Mouse (Mus musculus) heart, adult 2 months (tissue): ENCODE measurements around the gene 4921511M17Rik. TPM values are rescaled to one million over a fixed set of nuclear protein-coding genes. Genes with fewer than 3 reads are reported as not detected.
A peak's percentile ranks its signal among the peaks of the same experiment; 100 is the strongest.
"Not testable (repeated sequence)": the region's sequence is repeated elsewhere in the genome, so short reads cannot be mapped to it uniquely, and the experiment has no call there.

Experiments used
- DNase-seq, 2 experiments: peaks; one replicate each; pipeline ENCODE4 v3.0.0; 2021
- H3K27ac ChIP-seq: fragments of 200-600 bp; 2 replicates; pipeline ENCODE4 v1.8.1; 2022
- H3K27me3 ChIP-seq: fragments of 200-500 bp; 2 replicates; pipeline ENCODE4 v1.6.1; 2012; ENCODE audit warnings: mild to moderate bottlenecking, low read length, inconsistent platforms, mixed read lengths; ENCODE audit not compliant: control insufficient read depth, insufficient read depth
- H3K36me3 ChIP-seq: fragments of 200-500 bp; 2 replicates; pipeline ENCODE4 v1.6.1; 2012; ENCODE audit warnings: low read length, inconsistent platforms; ENCODE audit not compliant: control insufficient read depth, insufficient read depth
- H3K4me1 ChIP-seq: fragments of 200-500 bp; 2 replicates; pipeline ENCODE4 v1.6.1; 2011; ENCODE audit warnings: low read length; ENCODE audit not compliant: control insufficient read depth, insufficient read depth
- H3K4me3 ChIP-seq: fragments of 200-600 bp; 2 replicates; pipeline ENCODE4 v1.8.1; 2022
- H3K79me2 ChIP-seq: fragments of 200-500 bp; replicated peaks from 2 replicates; pipeline ENCODE4 v1.6.1; 2012; ENCODE audit warnings: mild to moderate bottlenecking, inconsistent platforms, low read length, moderate library complexity, mixed read lengths; ENCODE audit not compliant: control insufficient read depth, insufficient read depth
- H3K9ac ChIP-seq: fragments of 200-500 bp; 2 replicates; pipeline ENCODE4 v1.6.1; 2012; ENCODE audit warnings: low read depth, mild to moderate bottlenecking, control low read depth, inconsistent platforms, low read length, mixed read lengths
- CTCF ChIP-seq: fragments of 200-600 bp; IDR thresholded peaks from 2 replicates; pipeline ENCODE4 v1.8.1; 2022; ENCODE audit warnings: antibody characterized with exemption, mild to moderate bottlenecking, moderate library complexity
- EP300 ChIP-seq: fragments of 200-500 bp; IDR thresholded peaks from 2 replicates; pipeline ENCODE4 v1.6.1; 2011; ENCODE audit warnings: low read depth, low read length, control low read depth; ENCODE audit not compliant: insufficient read depth
- POLR2A ChIP-seq: fragments of 200-500 bp; IDR thresholded peaks from 2 replicates; pipeline ENCODE4 v1.6.1; 2011; ENCODE audit warnings: mild to moderate bottlenecking, low read depth, low read length, control low read depth; ENCODE audit not compliant: insufficient read depth
- WGBS: fragments of 180-500 bp; shearing (Covaris S2); methylation state at CpG from one replicate; pipeline ENCODE4 v1.1.7; 2018; 5-methylcytosine and 5-hydroxymethylcytosine counted together
- intact Hi-C: fragments of 180-260 bp; cut with DNase I; formaldehyde crosslinking; loops from one replicate; pipeline ENCODE4 v1.15.1; 2025
- long read RNA-seq: library from polyadenylated mRNA; stranded (forward); transcript quantifications from one replicate; pipeline ENCODE4 v2.0.0, GENCODE M21; 2021
- polyA plus RNA-seq: library from polyadenylated mRNA; depleted of rRNA; stranded (reverse); fragments of >200 nt; gene quantifications from 2 replicates; pipeline ENCODE4 v1.2.3, GENCODE M21; 2012; rRNA removed
- total RNA-seq, 2 experiments: library from RNA; stranded (reverse); gene quantifications; 2 replicates each; pipeline ENCODE4 v1.2.3; 2021

4921511M17Rik gene
- total RNA-seq (not detected), polyA plus RNA-seq (not detected in 2 replicates)
- long read RNA-seq, result 0 reads

DNA sequence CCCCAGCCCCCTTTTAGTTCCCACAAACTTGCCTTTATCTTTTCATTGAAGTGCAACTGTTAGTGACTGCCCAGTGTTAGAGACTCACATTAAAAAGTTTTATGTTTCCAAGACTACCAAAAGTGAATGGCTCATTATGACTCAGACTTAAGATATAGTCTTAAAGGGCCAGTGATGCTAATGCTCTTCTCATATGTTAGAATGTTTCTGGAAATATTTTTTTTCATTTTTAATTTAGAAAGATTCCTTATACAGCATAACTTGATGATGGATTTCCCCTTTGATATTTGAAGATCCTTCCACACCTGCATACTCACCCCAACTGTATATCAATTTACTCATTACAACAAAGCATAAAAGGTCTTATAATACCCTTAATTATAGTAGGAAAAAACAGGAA is at the start of gene 4921511M17Rik:
Gene 4921511M17Rik (minus strand): TSS at position 101 of the 400 bp plus-strand sequence.
- H3K27me3 ChIP-seq, H3K79me2 ChIP-seq, DNase-seq, H3K9ac ChIP-seq, H3K4me1 ChIP-seq, H3K27ac ChIP-seq, H3K36me3 ChIP-seq, H3K4me3 ChIP-seq, intact Hi-C loops: not testable (repeated sequence)

DNA sequence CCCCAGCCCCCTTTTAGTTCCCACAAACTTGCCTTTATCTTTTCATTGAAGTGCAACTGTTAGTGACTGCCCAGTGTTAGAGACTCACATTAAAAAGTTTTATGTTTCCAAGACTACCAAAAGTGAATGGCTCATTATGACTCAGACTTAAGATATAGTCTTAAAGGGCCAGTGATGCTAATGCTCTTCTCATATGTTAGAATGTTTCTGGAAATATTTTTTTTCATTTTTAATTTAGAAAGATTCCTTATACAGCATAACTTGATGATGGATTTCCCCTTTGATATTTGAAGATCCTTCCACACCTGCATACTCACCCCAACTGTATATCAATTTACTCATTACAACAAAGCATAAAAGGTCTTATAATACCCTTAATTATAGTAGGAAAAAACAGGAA is 21.3 kb upstream of the 4921511M17Rik start, which contains the start of gene Gm10057:
Gene Gm10057 (minus strand): TSS at position 101 of the 400 bp plus-strand sequence.
- H3K9ac ChIP-seq, H3K36me3 ChIP-seq, H3K4me1 ChIP-seq, H3K79me2 ChIP-seq, DNase-seq, H3K27ac ChIP-seq, H3K4me3 ChIP-seq, intact Hi-C loops, H3K27me3 ChIP-seq: not testable (repeated sequence)

DNA sequence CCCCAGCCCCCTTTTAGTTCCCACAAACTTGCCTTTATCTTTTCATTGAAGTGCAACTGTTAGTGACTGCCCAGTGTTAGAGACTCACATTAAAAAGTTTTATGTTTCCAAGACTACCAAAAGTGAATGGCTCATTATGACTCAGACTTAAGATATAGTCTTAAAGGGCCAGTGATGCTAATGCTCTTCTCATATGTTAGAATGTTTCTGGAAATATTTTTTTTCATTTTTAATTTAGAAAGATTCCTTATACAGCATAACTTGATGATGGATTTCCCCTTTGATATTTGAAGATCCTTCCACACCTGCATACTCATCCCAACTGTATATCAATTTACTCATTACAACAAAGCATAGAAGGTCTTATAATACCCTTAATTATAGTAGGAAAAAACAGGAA is 21.1 kb downstream of the 4921511M17Rik start, which contains the start of gene Samt1:
Gene Samt1 (minus strand): TSS at position 101 of the 400 bp plus-strand sequence.
- H3K4me1 ChIP-seq, H3K4me3 ChIP-seq, H3K9ac ChIP-seq, H3K36me3 ChIP-seq, H3K79me2 ChIP-seq, DNase-seq, H3K27me3 ChIP-seq, H3K27ac ChIP-seq, intact Hi-C loops: not testable (repeated sequence)

DNA sequence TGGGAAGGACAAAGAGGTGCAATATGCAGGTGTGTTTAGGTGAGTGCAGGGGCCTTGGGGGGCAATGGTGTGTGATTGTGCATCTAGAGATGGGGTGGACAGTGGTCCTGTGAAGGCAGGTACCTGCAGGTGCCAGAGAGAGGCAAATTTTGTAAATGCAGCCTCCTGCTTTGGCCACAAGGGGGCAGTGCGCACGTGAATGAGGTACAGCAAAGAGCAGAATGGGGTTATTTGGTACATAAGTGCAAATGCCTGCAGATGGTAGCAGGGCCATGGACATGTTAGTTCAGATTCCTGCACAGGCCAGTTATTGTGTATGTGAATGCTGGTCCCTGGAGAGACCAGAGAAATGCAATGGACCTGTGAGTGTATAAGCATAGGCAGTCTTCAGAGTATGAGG is 56.7 kb downstream of the 4921511M17Rik start:
- DNase-seq, H3K4me3 ChIP-seq, H3K79me2 ChIP-seq, H3K27ac ChIP-seq, intact Hi-C loops, H3K9ac ChIP-seq, H3K4me1 ChIP-seq, H3K36me3 ChIP-seq, H3K27me3 ChIP-seq: not testable (repeated sequence)
- WGBS, result no CpG with 5 or more reads among the region's 2 CpGs

DNA sequence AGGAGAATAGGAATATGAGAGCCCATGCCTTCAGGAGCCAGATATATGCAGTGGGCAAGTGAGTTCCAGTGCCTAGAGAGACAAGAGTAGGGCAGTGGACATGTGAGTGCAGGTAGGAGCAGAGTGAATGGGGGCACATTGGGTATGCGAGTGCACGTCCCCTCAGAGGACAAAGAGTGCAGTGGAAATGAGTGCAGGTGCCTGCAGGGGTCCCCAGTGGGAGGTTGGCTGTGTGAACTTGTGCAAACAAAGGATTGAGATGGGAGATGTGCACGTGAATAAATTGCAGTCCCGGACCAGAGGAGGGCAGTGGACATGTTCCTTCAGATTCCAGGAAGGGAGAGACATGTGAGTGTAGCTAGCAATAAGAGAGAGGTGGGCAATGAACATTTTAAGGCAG is 57.2 kb downstream of the 4921511M17Rik start:
- intact Hi-C loops, result not testable (repeated sequence)

DNA sequence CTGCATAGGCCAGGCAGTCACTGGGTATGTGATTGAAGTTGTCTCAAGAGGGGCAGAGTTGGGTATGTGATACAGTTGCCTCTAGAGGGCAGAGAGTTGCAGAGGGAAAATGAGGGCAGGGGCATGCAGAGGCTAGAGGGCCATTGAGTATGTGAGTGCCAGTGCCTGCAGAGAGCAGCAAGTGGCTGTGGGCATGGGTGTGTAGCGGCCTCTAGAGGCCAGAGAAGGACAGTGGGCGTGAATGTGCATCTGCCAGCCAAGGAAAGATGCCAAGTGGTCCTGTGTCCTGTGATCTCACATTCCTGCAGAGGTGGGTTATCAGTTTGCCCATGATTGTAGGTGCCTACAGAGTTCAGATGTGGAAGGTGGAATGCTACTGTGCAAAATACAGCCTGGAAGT is 59.2 kb downstream of the 4921511M17Rik start:
- H3K27ac ChIP-seq, result no peak overlapping the region
- H3K4me3 ChIP-seq, result no peak overlapping the region
- H3K4me1 ChIP-seq, result no peaks in the 10 kb centered on the region
- 25% methylated on average over 2 of the region's 2 CpGs for WGBS
- no peak for DNase-seq
- H3K79me2 ChIP-seq, result no peaks in the 10 kb centered on the region
- TF ChIP-seq EP300, result no peak
- peak; percentile 35 for TF ChIP-seq CTCF
- TF ChIP-seq POLR2A, result no peak
- no peak overlapping the region for H3K9ac ChIP-seq
- intact Hi-C loops, result no loop called here
- H3K36me3 ChIP-seq, result no peaks in the 10 kb centered on the region
- no peaks in the 10 kb centered on the region for H3K27me3 ChIP-seq

More for the DNA sequence above, 57.2 kb downstream of the 4921511M17Rik start:
- H3K36me3 ChIP-seq, DNase-seq, H3K4me3 ChIP-seq, H3K9ac ChIP-seq, H3K79me2 ChIP-seq, H3K27me3 ChIP-seq, H3K27ac ChIP-seq, H3K4me1 ChIP-seq: not testable (repeated sequence)
- 19% methylated on average over 4 of the region's 4 CpGs for WGBS

Other genes starting within 250 kb of the 4921511M17Rik start
- gene Spin2c, start 201.6 kb downstream of the 4921511M17Rik start, total RNA-seq, result not detected
- not detected in 2 replicates for gene Spin2c, start 201.6 kb downstream of the 4921511M17Rik start, polyA plus RNA-seq
- gene Samt1, start 21.2 kb downstream of the 4921511M17Rik start, total RNA-seq, result not detected
- gene Samt1, start 21.2 kb downstream of the 4921511M17Rik start, polyA plus RNA-seq, result not detected in 2 replicates
- gene Gm10057, start 21.2 kb upstream of the 4921511M17Rik start, total RNA-seq, result not detected
- gene Gm10057, start 21.2 kb upstream of the 4921511M17Rik start, polyA plus RNA-seq, result not detected in 2 replicates
- gene Gm15140, start 86.9 kb upstream of the 4921511M17Rik start, total RNA-seq, result not detected
- gene Gm15140, start 86.9 kb upstream of the 4921511M17Rik start, polyA plus RNA-seq, result not detected in 2 replicates